Mouse (Mus musculus) cerebellum, postnatal 36 days (tissue): Measurements from ENCODE around the gene Prkab2.

Source experiments
- DNase-seq, 2 experiments: peaks; one replicate each; pipeline ENCODE4 v3.0.0; 2021 to 2022; ENCODE audit warnings: mixed read lengths in 2 of 2

Prkab2 gene

GRCm38 (mm10) chr3:97651604-97652003, 6.4 kb upstream of the Prkab2 start:
- no peak for DNase-seq

GRCm38 (mm10) chr3:97653781-97654180, 4.2 kb upstream of the Prkab2 start:
- DNase-seq: no peak

GRCm38 (mm10) chr3:97654901-97655300, 3.1 kb upstream of the Prkab2 start:
- DNase-seq: no peak

- DNase-seq: peak in 1 of 2 experiments; percentile 19
These were observed 617 bp downstream of the Prkab2 start for GRCm38 (mm10) chr3:97658426-97659193.

- DNase-seq: no peak
These were observed 1.8 kb downstream of the Prkab2 start for GRCm38 (mm10) chr3:97659746-97660145.

- no peak for DNase-seq
These were observed 3.2 kb downstream of the Prkab2 start for GRCm38 (mm10) chr3:97661206-97661605.

GRCm38 (mm10) chr3:97665525-97665924, 7.5 kb downstream of the Prkab2 start:
- no peak for DNase-seq

GRCm38 (mm10) chr3:97666154-97666553, 8.2 kb downstream of the Prkab2 start:
- DNase-seq: no peak

- no peak for DNase-seq
These were observed 9.2 kb downstream of the Prkab2 start for GRCm38 (mm10) chr3:97667093-97667675.

GRCm38 (mm10) chr3:97674644-97675110, 16.7 kb downstream of the Prkab2 start, which contains the start of gene Gm17651:
Gene Gm17651 (minus strand): TSS chr3:97674694.
- DNase-seq: no peak

GRCm38 (mm10) chr3:97676126-97676525, 18.1 kb downstream of the Prkab2 start:
- DNase-seq: no peak

- no peak for DNase-seq
These were observed 20.4 kb downstream of the Prkab2 start for GRCm38 (mm10) chr3:97678416-97678815.

GRCm38 (mm10) chr3:97680631-97681320, 22.8 kb downstream of the Prkab2 start:
- peak; percentile 80 to 81 for DNase-seq

GRCm38 (mm10) chr3:97681321-97682158, 23.5 kb downstream of the Prkab2 start:
- peak; percentile 56 to 58 for DNase-seq

- no peak for DNase-seq
These were observed 24.1 kb downstream of the Prkab2 start for GRCm38 (mm10) chr3:97682159-97682502.

- DNase-seq: no peak
These were observed 24.6 kb downstream of the Prkab2 start for GRCm38 (mm10) chr3:97682576-97682975.

- DNase-seq: no peak
These were observed 25.7 kb downstream of the Prkab2 start for GRCm38 (mm10) chr3:97683560-97684195.

- DNase-seq: no peak
These were observed 28.6 kb downstream of the Prkab2 start for GRCm38 (mm10) chr3:97686372-97687117.

GRCm38 (mm10) chr3:97689289-97689688, 31.3 kb downstream of the Prkab2 start:
- no peak for DNase-seq

GRCm38 (mm10) chr3:97690590-97690989, 32.6 kb downstream of the Prkab2 start:
- DNase-seq: no peak

GRCm38 (mm10) chr3:97691443-97692017, 33.5 kb downstream of the Prkab2 start:
- no peak for DNase-seq
